In the genomic region with DNA sequence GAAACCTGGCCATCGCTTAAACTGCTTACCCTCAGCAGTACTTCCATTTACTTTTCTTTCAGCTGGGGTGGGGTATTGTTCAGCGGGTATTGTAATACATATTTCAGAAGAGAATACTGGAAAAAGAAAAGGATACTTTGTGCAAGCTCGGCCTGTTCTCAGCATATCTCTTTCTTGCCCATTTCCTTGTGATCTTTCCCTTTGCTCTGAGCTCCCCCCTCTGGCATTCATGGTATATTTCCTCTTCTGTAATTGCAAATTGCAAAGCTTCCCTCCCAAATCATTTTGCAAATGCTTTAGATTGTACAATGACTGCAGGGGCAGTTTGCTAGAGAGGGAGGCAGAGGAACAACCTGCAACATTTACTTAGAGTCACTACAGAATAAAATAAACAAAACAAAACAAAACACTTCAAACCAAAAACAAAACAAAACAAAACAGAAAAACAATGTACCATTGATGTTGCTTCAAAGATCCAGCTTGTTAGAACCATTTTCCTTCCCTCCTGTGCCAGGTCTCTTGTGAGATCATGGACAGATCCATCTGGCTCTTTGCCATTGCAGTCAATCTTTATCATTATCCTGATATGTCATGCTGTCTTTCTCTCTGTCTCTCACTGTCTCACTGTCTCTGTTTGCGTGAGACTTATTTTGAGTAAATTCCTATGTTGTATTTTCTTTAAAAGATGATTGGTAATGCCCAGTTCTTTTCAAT, we compare ENCODE assay signal across 10 mouse cellular contexts.
DNase-seq lines count a peak whose midpoint lies in the region; ATAC-seq and TF ChIP-seq lines count a peak whose summit lies in the region.
"Had no signal": no experiment of that assay in that cellular context is flagged by ENCODE, and none has a peak within 500 bp of the region (broad histone marks: within the 10 kb centered on the region; RNA-seq: fewer than 3 reads in every experiment).

No protein-coding gene starts in this region.

- H3K4me3 ChIP-seq in gastrocnemius, adult 2 months: no peak overlapping the region
- no peak overlapping the region for H3K4me3 ChIP-seq in midbrain, embryonic 13.5 days (replicated peaks)
- H3K4me3 ChIP-seq in midbrain, embryonic 11.5 days (ENCODE audit: low read depth, low read length): no peak overlapping the region
- H3K4me3 ChIP-seq: lung, embryonic 15.5 days had no signal

- H3K9me3 ChIP-seq in midbrain, embryonic 13.5 days: no peaks in the 10 kb centered on the region
- no peaks in the 10 kb centered on the region for H3K9me3 ChIP-seq in midbrain, embryonic 11.5 days (ENCODE audit: control insufficient read depth, low read length)
- H3K9me3 ChIP-seq: lung, embryonic 15.5 days had no signal

- no peak for ATAC-seq in midbrain, embryonic 13.5 days
- ATAC-seq in midbrain, embryonic 11.5 days (ENCODE audit: low FRiP score): no peak

- H3K27me3 ChIP-seq in midbrain, embryonic 13.5 days: no peaks in the 10 kb centered on the region
- no peaks in the 10 kb centered on the region for H3K27me3 ChIP-seq in midbrain, embryonic 11.5 days (ENCODE audit: control insufficient read depth, insufficient read depth, low read length)
- H3K27me3 ChIP-seq: lung, embryonic 15.5 days had no signal

- peak; percentile 40 for TF ChIP-seq CTCF in gastrocnemius, adult 2 months (IDR thresholded peaks at IDR 0.05)

- peaks cover 17% of the 10 kb centered on the region for H3K4me1 ChIP-seq in midbrain, embryonic 13.5 days (replicated peaks)
- H3K4me1 ChIP-seq in midbrain, embryonic 11.5 days (ENCODE audit: control insufficient read depth, insufficient read depth, low read length): no peaks in the 10 kb centered on the region
- H3K4me1 ChIP-seq: lung, embryonic 15.5 days had no signal

- no peak for DNase-seq in gastrocnemius, adult 2 months
- DNase-seq in gastrocnemius, postnatal 36 days: no peak
- no peak for DNase-seq in midbrain, embryonic 11.5 days (ENCODE audit: low spot score, missing footprints)
- peak; percentile 15 for DNase-seq in cerebellum, adult 9-10 months
- DNase-seq in retina, postnatal 7 days (ENCODE audit: low read depth, low spot score): peak; percentile 3
- DNase-seq in thymus, adult 18-20 months: no peak
- DNase-seq: heart, postnatal 14 days; layer of hippocampus, adult 9-11 months had no signal

- H3K9ac ChIP-seq in midbrain, embryonic 13.5 days (replicated peaks): no peak overlapping the region
- no peak overlapping the region for H3K9ac ChIP-seq in midbrain, embryonic 11.5 days (ENCODE audit: low read length)
- H3K9ac ChIP-seq: lung, embryonic 15.5 days had no signal

- no peaks in the 10 kb centered on the region for H3K36me3 ChIP-seq in midbrain, embryonic 13.5 days
- no peaks in the 10 kb centered on the region for H3K36me3 ChIP-seq in midbrain, embryonic 11.5 days (ENCODE audit: control insufficient read depth, insufficient read depth, low read length)
- H3K36me3 ChIP-seq: lung, embryonic 15.5 days had no signal

- no peak overlapping the region for H3K4me2 ChIP-seq in midbrain, embryonic 13.5 days (replicated peaks)
- no peak overlapping the region for H3K4me2 ChIP-seq in midbrain, embryonic 11.5 days
- H3K4me2 ChIP-seq: lung, embryonic 15.5 days had no signal

- intact Hi-C loops in gastrocnemius, adult 2 months (cut with DNase I): no loop called here
- intact Hi-C loops in gastrocnemius, postnatal 36 days (cut with DNase I): no loop called here

- H3K27ac ChIP-seq in gastrocnemius, adult 2 months: no peak overlapping the region
- peak overlapping the region; percentile 58 for H3K27ac ChIP-seq in midbrain, embryonic 13.5 days
- H3K27ac ChIP-seq in midbrain, embryonic 11.5 days (ENCODE audit: low read depth, low read length): no peak overlapping the region
- H3K27ac ChIP-seq: lung, embryonic 15.5 days had no signal

- 57% methylated on average over 4 of the region's 4 CpGs for WGBS in midbrain, embryonic 13.5 days
- 69% methylated on average over 4 of the region's 4 CpGs for WGBS in midbrain, embryonic 11.5 days

Comparison
In these comparisons a context has a peak if more than half of its experiments do, and no peak if none do; other contexts are left out.
1. DNase-seq: peak in cerebellum, adult 9-10 months (single experiment) and retina, postnatal 7 days (single experiment); none in gastrocnemius, adult 2 months (single experiment), gastrocnemius, postnatal 36 days (0 of 2), midbrain, embryonic 11.5 days (single experiment) and thymus, adult 18-20 months (0 of 2).